Mouse (Mus musculus) myocyte (in vitro differentiated cells): ENCODE measurements around the gene C1ql1. TPM values are rescaled to one million over a fixed set of nuclear protein-coding genes. Genes with fewer than 3 reads are reported as not detected.

Experiments
- H3K27me3 ChIP-seq: one replicate; pipeline ENCODE4 v1.6.1; 2011; ENCODE audit not compliant: control insufficient read depth, insufficient read depth, insufficient read length
- H3K36me3 ChIP-seq: one replicate; pipeline ENCODE4 v1.6.1; 2011; ENCODE audit not compliant: control insufficient read depth, insufficient read depth
- H3K4me2 ChIP-seq: one replicate; pipeline ENCODE4 v1.6.1; 2011; ENCODE audit warnings: low read depth, control low read depth
- H3K4me3 ChIP-seq: one replicate; pipeline ENCODE4 v1.5.1; 2011; ENCODE audit warnings: mild to moderate bottlenecking, control low read depth, moderate library complexity
- H3K79me2 ChIP-seq: one replicate; pipeline ENCODE4 v1.6.1; 2011; ENCODE audit not compliant: control insufficient read depth, insufficient read depth
- H3ac ChIP-seq: one replicate; pipeline ENCODE4 v1.6.1; 2011; ENCODE audit not compliant: control insufficient read depth, insufficient read length
- CEBPB ChIP-seq: IDR thresholded peaks from 2 replicates; pipeline ENCODE4 v1.6.1; 2011; ENCODE audit warnings: mild to moderate bottlenecking, moderate library complexity; ENCODE audit not compliant: poor library complexity, insufficient read depth, severe bottlenecking
- E2F4 ChIP-seq: IDR thresholded peaks from one replicate; pipeline ENCODE4 v1.6.1; 2011; ENCODE audit warnings: mild to moderate bottlenecking, control low read depth, moderate library complexity; ENCODE audit not compliant: insufficient read depth
- MAX ChIP-seq: IDR thresholded peaks from one replicate; pipeline ENCODE4 v1.6.1; 2011; ENCODE audit warnings: low read depth, mild to moderate bottlenecking, control low read depth
- MYOD1 ChIP-seq, 3 experiments: IDR thresholded peaks; one replicate each; pipeline ENCODE4 v1.6.1; 2011; ENCODE audit warnings: control low read depth in 2 of 3, low read depth in 2 of 3, mild to moderate bottlenecking in 2 of 3, moderate library complexity in 1 of 3; ENCODE audit not compliant: insufficient read length in 2 of 3, control insufficient read depth in 1 of 3
- MYOG ChIP-seq, 3 experiments: IDR thresholded peaks; one replicate each; pipeline ENCODE4 v1.6.1; 2011; ENCODE audit warnings: control low read depth in 2 of 3, low read depth in 2 of 3, mild to moderate bottlenecking in 2 of 3; ENCODE audit not compliant: insufficient read length in 2 of 3, control insufficient read depth in 1 of 3, insufficient read depth in 1 of 3
- POLR2A ChIP-seq: IDR thresholded peaks from one replicate; pipeline ENCODE4 v1.6.1; 2011; ENCODE audit warnings: low read depth, mild to moderate bottlenecking, control low read depth, moderate library complexity; ENCODE audit not compliant: insufficient read length
- POLR2AphosphoS2 ChIP-seq: IDR thresholded peaks from one replicate; pipeline ENCODE4 v1.6.1; 2011; ENCODE audit warnings: low read depth, control low read depth; ENCODE audit not compliant: insufficient read length
- REST ChIP-seq: IDR thresholded peaks from one replicate; pipeline ENCODE4 v1.6.1; 2011; ENCODE audit warnings: mild to moderate bottlenecking, control low read depth, moderate library complexity; ENCODE audit not compliant: insufficient read depth, insufficient read length
- SRF ChIP-seq: IDR thresholded peaks from one replicate; pipeline ENCODE4 v1.6.1; 2011; ENCODE audit warnings: low read depth; ENCODE audit not compliant: control insufficient read depth, insufficient read length
- TCF12 ChIP-seq: IDR thresholded peaks from one replicate; pipeline ENCODE4 v1.6.1; 2011; ENCODE audit warnings: mild to moderate bottlenecking, control low read depth; ENCODE audit not compliant: poor library complexity, insufficient read depth, severe bottlenecking
- TCF3 ChIP-seq: IDR thresholded peaks from one replicate; pipeline ENCODE4 v1.6.1; 2011; ENCODE audit warnings: low read depth, control low read depth; ENCODE audit not compliant: insufficient read length
- USF1 ChIP-seq: IDR thresholded peaks from one replicate; pipeline ENCODE4 v1.6.1; 2011; ENCODE audit warnings: low read depth, mild to moderate bottlenecking, control low read depth, moderate library complexity
- polyA plus RNA-seq: library from polyadenylated mRNA; unstranded; fragments of >200 nt; fragmentation: generic; extraction: Trizol; gene quantifications from one replicate; pipeline ENCODE4 v1.2.1, GENCODE M21; 2012; ENCODE audit warnings: missing spikeins

C1ql1 gene
- polyA plus RNA-seq, 1 experiment, result 0.74 TPM

DNA sequence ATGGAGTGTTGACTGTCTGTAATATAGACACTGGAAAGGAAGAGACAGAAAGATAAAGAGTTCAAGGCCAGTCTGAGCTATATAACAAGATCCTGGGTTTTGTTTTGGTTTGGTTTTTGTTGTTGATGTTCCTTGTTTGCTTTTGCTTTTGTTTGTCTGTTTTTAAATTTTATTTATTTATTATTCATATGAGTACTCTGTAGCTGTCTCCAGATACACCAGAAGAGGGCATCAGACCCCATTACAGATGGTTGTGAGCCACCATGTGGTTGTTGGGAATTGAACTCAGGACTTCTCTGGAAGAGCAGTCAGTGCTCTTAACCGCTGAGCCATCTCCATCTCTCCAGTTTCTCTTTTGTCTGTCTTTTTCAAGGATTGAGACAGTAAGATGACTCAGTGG, 12.4 kb upstream of the C1ql1 start:
- H3K36me3 ChIP-seq, result no peaks in the 10 kb centered on the region
- H3ac ChIP-seq, result no peak overlapping the region
- H3K27me3 ChIP-seq, result no peaks in the 10 kb centered on the region
- no peak overlapping the region for H3K4me2 ChIP-seq
- H3K79me2 ChIP-seq, result no peaks in the 10 kb centered on the region
- H3K4me3 ChIP-seq, result no peak overlapping the region
- no peak for TF ChIP-seq POLR2AphosphoS2
- TF ChIP-seq E2F4, result no peak
- no peak for TF ChIP-seq MYOG (IDR thresholded peaks at IDR 0.05; ENCODE audit: control insufficient read depth in 1 of 3, insufficient read depth in 1 of 3, insufficient read length in 2 of 3, low read depth in 2 of 3)

DNA sequence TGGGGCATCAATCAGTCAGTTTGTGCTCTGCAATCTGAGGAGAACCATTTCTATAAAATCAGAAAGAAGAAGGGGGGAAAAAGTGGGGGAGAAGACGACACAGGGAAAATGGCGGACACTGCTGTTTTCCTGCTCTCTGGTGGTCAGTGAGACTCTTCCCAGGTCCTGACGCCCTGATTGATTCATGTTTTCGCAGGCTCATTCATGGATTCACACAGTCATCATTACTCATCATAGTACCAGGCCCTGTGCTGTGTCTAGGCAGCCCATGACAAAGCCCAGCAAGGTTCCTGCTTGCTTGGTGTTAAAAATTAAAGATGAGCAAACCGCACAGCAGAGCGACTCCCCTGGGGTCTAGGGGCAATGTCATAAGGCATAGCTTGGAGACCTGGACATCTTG, 11.9 kb upstream of the C1ql1 start:
- no peaks in the 10 kb centered on the region for H3K27me3 ChIP-seq

GRCm38 (mm10) chr11:102957692-102958091, 11.2 kb upstream of the C1ql1 start:
- Histone ChIP-seq H3K36me3 (no peaks in the 10 kb centered on the region), H3K4me2 (no peak overlapping the region), H3K79me2 (no peaks in the 10 kb centered on the region), H3ac (no peak overlapping the region), H3K27me3 (no peaks in the 10 kb centered on the region), H3K4me3 (no peak overlapping the region)
- TF ChIP-seq MYOD1 (IDR thresholded peaks at IDR 0.05; ENCODE audit: control insufficient read depth in 1 of 3, insufficient read length in 2 of 3, low read depth in 2 of 3), result peak in 1 of 3 experiments; percentile 18
- TF ChIP-seq REST, result no peak

More for the DNA sequence above, 11.9 kb upstream of the C1ql1 start:
- TF ChIP-seq USF1, result no peak
- TF ChIP-seq MYOG (IDR thresholded peaks at IDR 0.05; ENCODE audit: control insufficient read depth in 1 of 3, insufficient read depth in 1 of 3, insufficient read length in 2 of 3, low read depth in 2 of 3), result no peak
- TF ChIP-seq SRF, result no peak
- no peak for TF ChIP-seq POLR2A
- TF ChIP-seq MYOD1 (IDR thresholded peaks at IDR 0.05; ENCODE audit: control insufficient read depth in 1 of 3, insufficient read length in 2 of 3, low read depth in 2 of 3), result no peak
- TF ChIP-seq TCF3, result no peak
- Histone ChIP-seq H3K4me3 (no peak overlapping the region), H3K79me2 (no peaks in the 10 kb centered on the region), H3ac (no peak overlapping the region), H3K4me2 (no peak overlapping the region), H3K36me3 (no peaks in the 10 kb centered on the region)

GRCm38 (mm10) chr11:102956962-102957614, 10.6 kb upstream of the C1ql1 start:
- TF ChIP-seq TCF3, result no peak
- TF ChIP-seq MYOG (IDR thresholded peaks at IDR 0.05; ENCODE audit: control insufficient read depth in 1 of 3, insufficient read depth in 1 of 3, insufficient read length in 2 of 3, low read depth in 2 of 3), result peak in 2 of 3 experiments; percentile 37 to 60
- no peak for TF ChIP-seq TCF12
- no peak for TF ChIP-seq CEBPB
- TF ChIP-seq USF1, result no peak
- peak; percentile 50 to 81 (median 73) for TF ChIP-seq MYOD1 (IDR thresholded peaks at IDR 0.05; ENCODE audit: control insufficient read depth in 1 of 3, insufficient read length in 2 of 3, low read depth in 2 of 3)
- Histone ChIP-seq H3K4me2 (peak overlapping the region; percentile 16), H3K27me3 (no peaks in the 10 kb centered on the region), H3ac (no peak overlapping the region), H3K36me3 (no peaks in the 10 kb centered on the region), H3K4me3 (no peak overlapping the region), H3K79me2 (no peaks in the 10 kb centered on the region)

DNA sequence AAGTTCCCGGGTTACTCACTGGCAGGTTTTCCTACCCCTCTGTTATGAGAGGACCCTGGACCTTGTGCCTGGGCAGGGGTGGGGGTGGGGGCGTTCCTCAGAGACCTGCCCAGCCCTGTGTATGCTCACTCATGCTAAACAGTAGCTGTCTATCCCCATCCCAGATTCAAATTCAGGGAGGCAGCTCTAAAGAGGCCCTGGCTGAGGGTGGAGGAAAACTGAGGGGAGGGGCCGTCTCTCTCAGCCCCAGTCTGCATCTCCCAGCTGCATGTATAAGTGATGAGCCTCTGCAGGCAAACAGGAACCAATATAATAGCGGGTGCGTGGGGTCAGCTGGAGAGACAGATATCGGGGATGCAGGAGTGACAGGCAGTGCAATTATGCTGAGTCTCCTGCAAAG, 6.4 kb upstream of the C1ql1 start:
- TF ChIP-seq POLR2AphosphoS2 (no peak), TCF12 (no peak), MYOD1 (IDR thresholded peaks at IDR 0.05; ENCODE audit: control insufficient read depth in 1 of 3, insufficient read length in 2 of 3, low read depth in 2 of 3) (no peak), REST (no peak), POLR2A (no peak), E2F4 (no peak), SRF (no peak), MAX (no peak), CEBPB (no peak), TCF3 (no peak)
- Histone ChIP-seq H3ac (no peak overlapping the region), H3K4me3 (no peak overlapping the region), H3K36me3 (no peaks in the 10 kb centered on the region), H3K4me2 (no peak overlapping the region), H3K79me2 (no peaks in the 10 kb centered on the region), H3K27me3 (no peaks in the 10 kb centered on the region)
